Mouse (Mus musculus) bone marrow, adult 2 months (tissue): Measurements from ENCODE around the gene Cd5. TPM values are rescaled to one million over a fixed set of nuclear protein-coding genes. Genes with fewer than 3 reads are reported as not detected.

Experiments
- H3K27ac ChIP-seq: fragments of 200-500 bp; 2 replicates; pipeline ENCODE4 v1.5.1; 2012; ENCODE audit warnings: low read depth, mild to moderate bottlenecking, control low read depth, inconsistent platforms, low read length; ENCODE audit not compliant: control insufficient read depth, poor library complexity, insufficient read depth
- H3K4me1 ChIP-seq: fragments of 200-500 bp; 2 replicates; pipeline ENCODE4 v1.6.1; 2011; ENCODE audit warnings: low read length; ENCODE audit not compliant: control insufficient read depth, insufficient read depth
- H3K4me3 ChIP-seq: fragments of 200-500 bp; replicated peaks from 2 replicates; pipeline ENCODE3; 2011; ENCODE audit warnings: mild to moderate bottlenecking, low read depth, low read length, control low read depth; ENCODE audit not compliant: control insufficient read depth
- CTCF ChIP-seq: fragments of 200-500 bp; IDR thresholded peaks from 2 replicates; pipeline ENCODE4 v1.5.1; 2011; ENCODE audit warnings: low read length, control low read depth; ENCODE audit not compliant: control insufficient read depth, insufficient read depth
- POLR2A ChIP-seq: fragments of 200-500 bp; IDR thresholded peaks from 2 replicates; pipeline ENCODE4 v1.6.1; 2011; ENCODE audit warnings: low read depth, mild to moderate bottlenecking, control low read depth, low read length, borderline replicate concordance; ENCODE audit not compliant: control insufficient read depth
- WGBS: fragments of 180-500 bp; shearing (Covaris S2); methylation state at CpG from one replicate; pipeline ENCODE4 v1.1.7; 2018; 5-methylcytosine and 5-hydroxymethylcytosine counted together
- polyA plus RNA-seq: library from polyadenylated mRNA; stranded (reverse); fragments of >200 nt; gene quantifications from 2 replicates; pipeline ENCODE4 v1.2.4, GENCODE M21; 2011; ENCODE audit warnings: low replicate concordance; ENCODE audit not compliant: missing spikeins, insufficient read depth, insufficient read length

The Cd5 gene
- polyA plus RNA-seq, 1 experiment = 2.2 TPM

GRCm38 (mm10) chr19:10762468-10762867, 23.7 kb upstream of the Cd5 start:
- 69% methylated on average over 6 of the region's 6 CpGs for WGBS
- no peak overlapping the region for H3K27ac ChIP-seq
- TF ChIP-seq CTCF (no peak), POLR2A (no peak)
- no peaks in the 10 kb centered on the region for H3K4me1 ChIP-seq
- no peak overlapping the region for H3K4me3 ChIP-seq

- TF ChIP-seq POLR2A (no peak), CTCF (no peak)
- no peak overlapping the region for H3K4me3 ChIP-seq
- H3K4me1 ChIP-seq = no peaks in the 10 kb centered on the region
- 76% methylated on average over 8 of the region's 8 CpGs for WGBS
- no peak overlapping the region for H3K27ac ChIP-seq
Measured at GRCm38 (mm10) chr19:10761794-10762415, 23.1 kb upstream of the Cd5 start.

- H3K4me1 ChIP-seq = no peaks in the 10 kb centered on the region
- WGBS = 56% methylated on average over 9 of the region's 9 CpGs
Measured at GRCm38 (mm10) chr19:10759983-10760831, 21.4 kb upstream of the Cd5 start.

GRCm38 (mm10) chr19:10759525-10759924, 20.7 kb upstream of the Cd5 start:
- H3K4me1 ChIP-seq = no peaks in the 10 kb centered on the region
- H3K4me3 ChIP-seq = no peak overlapping the region
- no peak overlapping the region for H3K27ac ChIP-seq
- TF ChIP-seq POLR2A (no peak), CTCF (no peak)

More at GRCm38 (mm10) chr19:10759983-10760831, 21.4 kb upstream of the Cd5 start:
- no peak for TF ChIP-seq CTCF
- TF ChIP-seq POLR2A = no peak
- no peak overlapping the region for H3K4me3 ChIP-seq
- no peak overlapping the region for H3K27ac ChIP-seq

- no peak overlapping the region for H3K27ac ChIP-seq
- WGBS = 81% methylated on average over 6 of the region's 6 CpGs
Measured at GRCm38 (mm10) chr19:10758708-10759107, 19.9 kb upstream of the Cd5 start.

GRCm38 (mm10) chr19:10757526-10757925, 18.7 kb upstream of the Cd5 start:
- Histone ChIP-seq H3K4me3 (no peak overlapping the region), H3K27ac (no peak overlapping the region), H3K4me1 (no peaks in the 10 kb centered on the region)
- TF ChIP-seq CTCF = no peak
- no peak for TF ChIP-seq POLR2A
- 68% methylated on average over 2 of the region's 2 CpGs for WGBS

More at GRCm38 (mm10) chr19:10758708-10759107, 19.9 kb upstream of the Cd5 start:
- no peak overlapping the region for H3K4me3 ChIP-seq
- H3K4me1 ChIP-seq = no peaks in the 10 kb centered on the region
- TF ChIP-seq POLR2A = no peak

- no peaks in the 10 kb centered on the region for H3K4me1 ChIP-seq
- TF ChIP-seq POLR2A = no peak
- no peak for TF ChIP-seq CTCF
- no peak overlapping the region for H3K27ac ChIP-seq
- H3K4me3 ChIP-seq = no peak overlapping the region
Measured at GRCm38 (mm10) chr19:10757125-10757524, 18.3 kb upstream of the Cd5 start.

GRCm38 (mm10) chr19:10752646-10753045, 13.8 kb upstream of the Cd5 start:
- Histone ChIP-seq H3K4me3 (no peak overlapping the region), H3K27ac (no peak overlapping the region), H3K4me1 (peaks cover 4% of the 10 kb centered on the region; the same call in 1 of the 2 replicates)
- TF ChIP-seq POLR2A (no peak), CTCF (no peak)
- 86% methylated on average over 5 of the region's 5 CpGs for WGBS

GRCm38 (mm10) chr19:10752106-10752505, 13.3 kb upstream of the Cd5 start:
- WGBS = 81% methylated on average over 6 of the region's 6 CpGs
- peaks cover 4% of the 10 kb centered on the region; the same call in 1 of the 2 replicates for H3K4me1 ChIP-seq
- TF ChIP-seq POLR2A = no peak
- TF ChIP-seq CTCF = no peak
- H3K27ac ChIP-seq = no peak overlapping the region
- H3K4me3 ChIP-seq = no peak overlapping the region
